Mouse (Mus musculus) fibroblast of lung, adult 2 months (primary cell): ENCODE measurements around the gene Rybp.

Experiments used
- DNase-seq: peaks from one replicate; pipeline ENCODE4 v3.0.0-alpha.2; 2011; ENCODE audit warnings: low read depth

The Rybp gene

GRCm38 (mm10) chr6:100288016-100288729 lies 888 bp upstream of the Rybp start:
- no peak for DNase-seq

DNA sequence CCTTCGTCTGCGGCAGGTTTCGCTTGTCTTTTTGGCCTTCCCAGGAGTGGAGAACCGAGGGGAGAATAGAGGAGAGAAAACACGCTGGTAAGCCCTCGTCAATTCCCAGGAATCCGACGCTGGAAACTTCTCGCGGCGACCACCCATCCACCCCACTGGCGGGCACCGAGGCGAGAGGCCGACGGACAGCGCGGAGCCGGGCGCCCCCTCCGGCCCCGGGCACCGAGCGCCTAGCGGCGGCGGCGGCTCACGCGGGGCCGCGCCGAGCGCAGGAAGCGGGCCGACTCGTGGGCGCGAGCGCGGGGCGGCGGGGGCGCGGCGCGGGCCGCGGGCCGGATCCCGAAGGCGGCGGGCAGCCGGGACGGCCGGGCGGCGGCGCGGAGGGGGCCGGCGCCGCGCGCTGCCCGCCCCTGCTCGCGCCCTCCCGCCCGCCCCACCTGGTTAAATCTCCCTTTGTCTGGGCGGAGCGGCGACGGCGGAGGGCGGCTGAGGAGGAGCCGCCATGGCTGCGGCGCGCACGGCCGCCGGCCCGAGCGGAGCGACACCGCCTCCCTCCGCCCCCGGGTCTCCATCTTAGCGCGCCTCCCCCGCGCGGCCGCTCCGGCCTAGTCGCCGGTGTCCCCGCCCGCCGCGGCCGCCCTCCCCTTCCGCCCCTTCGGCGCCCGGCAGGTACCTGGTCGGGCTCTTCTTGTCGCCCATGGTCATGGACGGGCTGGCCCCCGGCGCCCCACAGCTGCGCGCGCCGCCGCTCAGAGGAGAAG lies 532 bp downstream of the Rybp start:
- no peak for DNase-seq

DNA sequence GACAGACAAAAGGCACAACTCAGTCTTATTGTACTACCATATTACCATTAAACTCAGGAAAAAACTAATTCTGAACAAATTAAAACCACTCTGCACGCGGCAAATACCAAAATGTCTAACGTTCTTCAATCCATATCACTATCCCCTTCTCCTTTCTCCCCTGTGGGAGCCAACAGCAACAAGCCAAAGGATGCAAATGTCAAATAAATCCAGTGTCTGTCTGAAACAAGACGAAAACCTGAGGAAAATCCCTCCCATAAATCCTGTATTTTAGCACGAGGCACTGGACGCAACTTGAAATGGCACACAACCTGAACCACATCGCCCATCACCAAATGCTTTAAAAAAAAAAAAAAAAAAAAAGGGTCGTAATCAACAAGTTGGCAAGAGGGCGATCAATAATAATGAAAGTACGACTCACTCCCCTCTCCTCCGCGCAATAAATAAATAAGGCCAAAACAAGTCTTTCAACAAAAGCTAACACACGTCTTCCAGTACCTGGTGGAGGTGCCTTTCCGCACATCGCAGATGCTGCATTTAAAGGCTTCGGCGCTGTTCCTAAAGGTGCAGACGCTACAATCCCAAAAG lies 1.2 kb downstream of the Rybp start:
- no peak for DNase-seq

DNA sequence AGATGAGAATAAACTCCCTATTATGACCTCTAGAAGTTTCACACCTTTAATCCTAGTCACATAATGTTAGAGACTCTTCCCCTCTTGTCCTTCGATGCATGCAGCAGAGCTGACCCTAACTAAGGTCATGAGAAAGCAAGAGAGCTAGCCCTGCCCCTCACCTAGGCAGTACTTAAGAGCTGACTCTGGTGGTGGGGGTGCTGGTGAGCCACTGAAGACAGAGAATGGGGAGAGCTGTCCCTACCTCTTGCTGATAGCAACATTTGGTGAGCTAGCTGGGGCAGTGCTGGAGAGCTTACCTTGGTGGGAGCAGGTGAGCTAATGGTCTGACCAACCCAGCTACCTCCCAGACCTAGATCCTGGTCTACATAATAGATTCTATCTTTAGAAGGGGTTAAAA lies 8.4 kb downstream of the Rybp start:
- no peak for DNase-seq

DNA sequence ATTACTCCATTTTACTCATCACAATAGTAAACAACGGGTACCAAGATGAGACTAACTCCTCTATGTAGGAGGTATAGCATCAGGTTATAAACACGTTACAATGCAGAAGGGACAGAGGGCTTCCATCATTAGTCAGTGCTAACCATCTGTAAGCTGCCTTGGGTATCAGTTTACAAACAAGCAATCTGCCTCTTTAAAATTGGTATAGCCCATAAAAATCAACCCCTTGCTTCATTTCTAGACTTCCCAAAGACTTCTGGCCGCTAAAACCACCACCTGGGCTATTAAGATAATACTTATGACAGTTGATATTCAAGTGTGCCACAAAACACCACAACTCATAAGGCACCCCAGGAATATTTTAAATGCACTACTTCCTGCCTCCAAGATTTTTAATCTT lies 10.9 kb downstream of the Rybp start:
- no peak for DNase-seq

DNA sequence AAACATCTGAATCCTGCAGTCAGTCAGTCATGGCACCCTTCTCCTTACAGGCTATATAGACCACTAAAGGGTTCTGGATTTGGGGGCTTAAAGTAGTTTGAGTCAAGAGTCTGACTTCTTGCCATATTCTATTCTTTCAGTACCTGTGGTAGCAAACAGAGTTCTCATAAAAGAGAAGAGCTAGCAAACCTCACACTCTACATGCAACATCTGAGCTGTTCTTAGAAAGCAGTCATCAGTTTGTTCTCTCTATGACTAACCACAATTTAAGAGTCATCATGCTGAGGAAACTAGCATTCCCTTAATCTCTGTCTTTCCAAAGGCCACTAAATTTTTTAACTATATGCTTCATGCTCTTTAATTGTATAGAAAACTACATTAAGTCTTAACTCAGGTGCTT lies 11.6 kb downstream of the Rybp start:
- DNase-seq = no peak

DNA sequence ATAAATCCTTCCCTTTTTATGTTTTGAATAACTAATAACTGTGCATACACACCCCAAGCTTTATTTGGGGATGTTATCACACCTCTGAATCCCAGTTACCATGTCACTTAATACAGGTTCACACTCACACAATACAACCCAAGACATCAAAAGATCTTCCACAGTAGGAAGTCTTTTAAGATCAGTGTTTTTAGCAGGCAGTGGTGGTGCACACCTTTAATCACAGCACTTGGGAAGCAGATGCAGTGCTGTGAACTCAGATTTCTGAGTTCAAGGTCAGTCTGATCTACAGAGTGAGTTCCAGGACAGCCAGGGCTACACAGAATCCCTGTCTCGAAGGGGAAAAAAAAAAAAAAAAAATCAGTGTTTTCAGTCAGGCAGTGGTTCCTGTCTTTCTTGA lies 13.7 kb downstream of the Rybp start:
- DNase-seq = no peak

- no peak for DNase-seq
Observed at GRCm38 (mm10) chr6:100271992-100272391, 15.3 kb downstream of the Rybp start.

- no peak for DNase-seq
Observed at GRCm38 (mm10) chr6:100270765-100271164, 16.5 kb downstream of the Rybp start.

- no peak for DNase-seq
Observed at GRCm38 (mm10) chr6:100259607-100260006, 27.7 kb downstream of the Rybp start.

GRCm38 (mm10) chr6:100258278-100258677 lies 29.0 kb downstream of the Rybp start:
- no peak for DNase-seq

DNA sequence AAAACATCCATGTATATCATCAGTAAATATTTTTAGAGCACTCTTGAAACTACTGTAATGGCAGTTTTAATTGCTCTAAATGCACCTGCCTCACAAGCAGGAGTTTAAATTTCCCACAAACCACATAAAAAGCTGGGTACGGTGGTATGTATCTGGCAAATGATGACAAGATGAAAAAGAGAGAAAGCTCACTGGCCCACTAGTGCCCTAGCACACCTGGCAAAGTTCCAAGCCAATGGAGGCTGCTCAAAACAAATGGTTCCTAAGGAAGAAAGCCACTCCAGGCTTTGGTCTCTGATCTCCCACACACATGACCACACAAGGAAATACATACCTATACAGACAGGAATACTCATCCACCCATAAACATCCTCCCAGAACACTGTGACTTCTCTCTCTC lies 31.9 kb downstream of the Rybp start:
- DNase-seq = no peak

GRCm38 (mm10) chr6:100254671-100255070 lies 32.6 kb downstream of the Rybp start:
- DNase-seq = peak; percentile 54

DNA sequence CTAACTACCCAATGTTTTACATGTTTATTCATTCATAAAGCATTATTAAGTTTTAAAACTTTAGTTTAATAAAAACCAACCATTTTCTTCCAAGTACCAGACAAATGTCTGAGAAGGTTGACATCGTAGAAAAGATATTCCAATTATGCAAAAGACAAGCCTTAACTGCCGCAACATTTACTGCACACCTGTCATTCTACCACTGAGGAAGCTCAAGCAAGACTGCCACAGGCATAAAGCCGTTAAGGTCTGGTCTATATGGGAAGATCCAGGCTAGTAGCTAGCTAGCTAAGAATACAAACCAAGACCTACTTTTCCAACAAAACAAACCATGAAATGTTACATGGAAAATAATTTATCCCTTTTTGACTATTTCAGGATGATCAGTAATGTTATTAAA lies 42.8 kb downstream of the Rybp start:
- no peak for DNase-seq

- DNase-seq = no peak
Observed at GRCm38 (mm10) chr6:100235036-100235435, 52.2 kb downstream of the Rybp start.

DNA sequence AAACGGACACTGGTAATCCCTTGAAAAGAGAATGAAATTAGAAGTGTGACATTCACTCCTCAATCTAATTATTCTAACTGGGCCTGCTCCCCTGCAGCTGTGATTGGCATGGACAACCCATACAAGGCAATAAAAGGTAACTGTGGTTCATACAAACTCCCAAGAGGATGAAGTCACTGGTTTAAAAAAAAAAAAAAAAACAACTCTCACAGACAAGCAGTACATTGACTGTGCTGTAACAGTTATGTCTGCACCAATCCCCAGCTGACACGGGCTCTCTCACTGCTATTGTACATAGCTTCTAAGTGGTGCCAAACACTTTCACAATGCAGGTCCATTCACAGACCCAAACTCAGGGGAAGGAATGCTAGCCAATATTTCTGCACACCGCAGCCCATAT lies 53.8 kb downstream of the Rybp start:
- DNase-seq = no peak

DNA sequence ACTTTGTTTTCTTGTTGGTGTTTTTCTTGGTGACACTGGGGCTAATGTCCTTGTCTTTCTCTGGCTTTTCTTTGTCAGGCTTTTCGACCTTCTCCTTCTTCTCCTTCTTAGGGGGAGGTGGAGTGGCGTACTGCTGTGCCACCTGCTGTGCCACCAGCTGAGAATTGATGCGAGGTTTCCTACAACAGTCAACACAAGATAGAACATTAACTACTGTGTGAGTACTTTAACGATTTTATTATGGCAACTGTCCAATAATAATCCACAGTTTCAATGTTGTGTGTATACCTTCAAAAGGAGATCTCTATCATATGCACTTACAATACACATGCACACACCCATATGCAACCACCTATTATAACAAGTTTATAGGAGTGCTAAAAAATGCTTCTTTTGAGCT lies 54.2 kb downstream of the Rybp start:
- DNase-seq = no peak

- DNase-seq = peak; percentile 18
Observed at GRCm38 (mm10) chr6:100226204-100226603, 61.1 kb downstream of the Rybp start.

GRCm38 (mm10) chr6:100223932-100224331 lies 63.4 kb downstream of the Rybp start:
- no peak for DNase-seq

- no peak for DNase-seq
Observed at GRCm38 (mm10) chr6:100223435-100223834, 63.9 kb downstream of the Rybp start.

GRCm38 (mm10) chr6:100222927-100223326 lies 64.4 kb downstream of the Rybp start:
- DNase-seq = no peak

DNA sequence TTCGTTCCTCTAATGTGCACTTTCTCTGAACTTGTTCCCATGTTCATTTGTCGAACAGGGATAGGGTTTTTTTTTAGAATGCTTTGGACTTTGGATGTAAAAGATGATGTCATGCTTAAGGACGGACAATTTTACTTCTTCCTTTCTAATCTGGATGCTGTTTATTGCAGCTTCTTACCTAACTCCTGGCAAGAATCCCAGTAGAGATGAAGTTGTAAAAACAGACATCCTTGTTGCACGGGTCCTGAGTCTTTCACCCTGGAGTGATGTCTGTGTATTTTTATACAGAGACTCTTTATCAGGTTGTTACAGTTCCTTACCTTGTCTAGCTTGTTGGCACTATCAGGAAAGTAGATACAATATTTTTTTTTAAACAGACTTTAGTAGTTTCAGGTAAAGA lies 65.5 kb downstream of the Rybp start:
- DNase-seq = no peak

- DNase-seq = no peak
Observed at GRCm38 (mm10) chr6:100220917-100221560, 66.2 kb downstream of the Rybp start.
